Mouse (Mus musculus): ENCODE data around the gene A530032D15Rik.
"Not testable (repeated sequence)": the region's sequence is repeated elsewhere in the genome, so short reads cannot be mapped to it uniquely, and the experiment has no call there.

GRCm38 (mm10) chr1:85106013-85106412 lies 3.6 kb downstream of the A530032D15Rik start:
- not testable (repeated sequence) for TF ChIP-seq CTCF (IDR thresholded peaks at IDR 0.05; ENCODE audit: control insufficient read depth, insufficient read depth, insufficient read length); USF1 (IDR thresholded peaks at IDR 0.05; ENCODE audit: low read depth); MYOD1 (IDR thresholded peaks at IDR 0.05; ENCODE audit: control insufficient read depth, insufficient read length, low read depth); MYOG (IDR thresholded peaks at IDR 0.05; ENCODE audit: control insufficient read depth, extremely low read depth, insufficient read length)
